Mouse (Mus musculus): Measurements from ENCODE around the gene Tmod4. TPM values are rescaled to one million over a fixed set of nuclear protein-coding genes. Genes with fewer than 3 reads are reported as not detected.

Gene Tmod4
- polyA plus RNA-seq, 1 experiment from 2014 or later, result 1.2 TPM

DNA sequence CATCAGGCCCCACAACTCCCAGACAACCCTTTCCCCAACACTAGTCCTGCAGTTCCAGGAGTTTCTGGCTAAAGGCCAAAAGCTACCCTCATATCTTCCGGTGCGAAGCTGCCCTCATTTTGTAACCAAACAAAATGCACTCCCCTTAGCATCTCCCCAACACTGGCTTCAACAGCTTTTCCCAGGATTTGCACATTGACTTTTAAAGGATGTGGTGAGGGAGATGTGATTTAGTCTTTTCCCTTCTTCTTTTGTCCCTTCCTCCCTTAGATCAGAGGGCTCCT lies 38.0 kb downstream of the Tmod4 start:
- no peak for ATAC-seq (ENCODE audit: low read depth)
- no peak overlapping the region for H3K4me3 ChIP-seq (ENCODE audit: low read depth, low read length)
- no peaks in the 10 kb centered on the region for H3K36me3 ChIP-seq (ENCODE audit: control insufficient read depth, insufficient read depth)
- H3K9ac ChIP-seq (ENCODE audit: low read depth, low read length), result no peak overlapping the region
- no peaks in the 10 kb centered on the region for H3K9me3 ChIP-seq (replicated peaks; ENCODE audit: control insufficient read depth, low read length)
- peaks cover 15% of the 10 kb centered on the region for H3K4me1 ChIP-seq (ENCODE audit: control insufficient read depth, low read depth, low read length)
- 64% methylated on average over 2 of the region's 2 CpGs for WGBS (ENCODE audit: insufficient replicate concordance)
- H3K27ac ChIP-seq (ENCODE audit: low read length), result no peak overlapping the region
- no peak overlapping the region for H3K4me2 ChIP-seq (ENCODE audit: low read depth, low read length)
- peaks cover 35% of the 10 kb centered on the region for H3K27me3 ChIP-seq (ENCODE audit: control insufficient read depth, insufficient read depth, low read depth, low read length)

DNA sequence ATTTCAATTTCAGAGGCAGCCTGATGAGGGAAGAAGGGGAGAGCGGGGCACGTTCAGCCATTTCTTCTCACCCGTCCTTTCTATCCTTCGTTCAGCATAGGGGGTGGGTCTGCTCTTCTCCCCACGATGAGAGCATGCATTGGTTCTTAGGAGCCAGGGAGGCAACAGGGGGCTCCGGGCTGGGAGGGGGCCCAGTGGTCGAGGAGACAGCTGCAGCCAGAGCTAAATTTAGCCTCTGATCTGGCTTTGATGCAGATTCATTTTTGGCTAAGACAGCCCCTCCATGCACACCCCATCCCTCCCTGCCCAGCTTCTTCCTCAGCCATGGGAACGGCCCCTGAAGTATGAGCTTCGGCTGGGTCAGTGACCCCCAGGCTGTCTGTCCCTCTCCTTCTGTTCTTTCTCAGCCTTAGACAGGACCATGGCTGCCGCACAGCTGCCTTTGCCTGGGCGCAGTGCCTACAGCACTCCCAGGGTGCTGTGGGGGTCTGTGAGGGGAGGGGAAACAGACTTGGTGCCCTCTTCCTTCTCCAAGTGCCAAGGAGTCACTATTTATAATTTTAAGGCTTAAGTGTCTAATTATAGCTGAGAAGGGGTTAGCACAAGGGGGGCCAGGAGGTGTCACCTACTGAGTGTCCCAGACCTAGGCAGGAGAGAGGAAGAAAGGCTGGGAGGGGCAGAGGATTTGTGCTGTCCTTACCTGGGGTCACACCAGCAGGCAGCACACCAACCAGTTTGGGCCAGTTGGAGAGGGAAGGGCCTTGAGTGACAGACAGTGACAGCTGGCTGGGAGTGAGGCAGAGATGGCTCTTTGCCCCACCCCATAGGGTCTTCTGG lies 39.4 kb downstream of the Tmod4 start:
- no peak overlapping the region for H3K27ac ChIP-seq (ENCODE audit: low read length)
- H3K36me3 ChIP-seq (ENCODE audit: control insufficient read depth, insufficient read depth), result no peaks in the 10 kb centered on the region
- H3K27me3 ChIP-seq (ENCODE audit: control insufficient read depth, insufficient read depth, low read depth, low read length), result peaks cover 39% of the 10 kb centered on the region
- ATAC-seq (ENCODE audit: low read depth), result no peak
- no peak overlapping the region for H3K4me2 ChIP-seq (ENCODE audit: low read depth, low read length)
- no peaks in the 10 kb centered on the region for H3K9me3 ChIP-seq (replicated peaks; ENCODE audit: control insufficient read depth, low read length)
- H3K4me1 ChIP-seq (ENCODE audit: control insufficient read depth, low read depth, low read length), result peaks cover 15% of the 10 kb centered on the region
- H3K4me3 ChIP-seq (ENCODE audit: low read depth, low read length), result no peak overlapping the region
- H3K9ac ChIP-seq (ENCODE audit: low read depth, low read length), result no peak overlapping the region
- WGBS (ENCODE audit: insufficient replicate concordance), result 62% methylated on average over 11 of the region's 11 CpGs

DNA sequence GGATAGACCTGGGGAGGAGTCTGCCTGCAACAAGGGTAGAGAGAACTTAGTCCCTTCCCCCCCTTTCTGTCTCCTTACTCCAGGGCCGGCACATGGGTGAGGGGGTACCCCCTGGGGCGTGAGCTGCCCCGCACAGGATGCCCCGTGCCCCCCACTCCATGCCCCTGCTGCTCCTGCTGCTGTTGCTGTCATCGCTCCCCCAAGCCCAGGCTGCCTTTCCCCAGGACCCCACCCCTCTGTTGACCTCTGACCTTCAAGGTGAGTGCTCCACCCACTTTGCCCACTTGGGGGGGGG lies 39.9 kb downstream of the Tmod4 start:
- Histone ChIP-seq H3K4me2 (ENCODE audit: low read depth, low read length) (no peak overlapping the region), H3K27ac (ENCODE audit: low read length) (no peak overlapping the region), H3K9ac (ENCODE audit: low read depth, low read length) (no peak overlapping the region), H3K27me3 (ENCODE audit: control insufficient read depth, insufficient read depth, low read depth, low read length) (peaks cover 42% of the 10 kb centered on the region), H3K36me3 (ENCODE audit: control insufficient read depth, insufficient read depth) (no peaks in the 10 kb centered on the region), H3K4me1 (ENCODE audit: control insufficient read depth, low read depth, low read length) (peaks cover 15% of the 10 kb centered on the region), H3K9me3 (replicated peaks; ENCODE audit: control insufficient read depth, low read length) (no peaks in the 10 kb centered on the region), H3K4me3 (ENCODE audit: low read depth, low read length) (no peak overlapping the region)
- no peak for ATAC-seq (ENCODE audit: low read depth)
- 58% methylated on average over 5 of the region's 5 CpGs for WGBS (ENCODE audit: insufficient replicate concordance)

DNA sequence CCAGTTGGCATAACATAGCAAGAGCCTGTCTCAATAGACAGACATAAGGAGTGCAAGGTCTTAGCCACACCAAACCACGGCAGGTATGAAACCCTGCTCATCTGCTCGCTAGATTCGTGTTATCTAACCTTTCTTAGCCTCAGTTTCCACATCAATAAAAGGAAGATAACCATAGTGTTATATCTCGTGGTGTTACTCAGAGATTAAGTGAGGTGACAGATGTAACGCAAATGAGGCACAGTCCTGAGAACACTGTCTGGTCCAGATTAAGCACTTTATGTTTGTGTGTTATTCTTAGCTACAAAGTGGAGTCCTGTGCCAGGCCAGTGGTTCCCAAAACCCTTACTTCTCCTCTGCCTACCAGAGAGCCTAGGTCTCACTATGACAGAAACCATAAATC lies 40.6 kb downstream of the Tmod4 start:
- Histone ChIP-seq H3K27ac (ENCODE audit: low read length) (no peak overlapping the region), H3K9ac (ENCODE audit: low read depth, low read length) (no peak overlapping the region), H3K4me1 (ENCODE audit: control insufficient read depth, low read depth, low read length) (peaks cover 9% of the 10 kb centered on the region), H3K4me3 (ENCODE audit: low read depth, low read length) (no peak overlapping the region), H3K27me3 (ENCODE audit: control insufficient read depth, insufficient read depth, low read depth, low read length) (peaks cover 45% of the 10 kb centered on the region), H3K4me2 (ENCODE audit: low read depth, low read length) (no peak overlapping the region), H3K9me3 (replicated peaks; ENCODE audit: control insufficient read depth, low read length) (no peaks in the 10 kb centered on the region), H3K36me3 (ENCODE audit: control insufficient read depth, insufficient read depth) (no peaks in the 10 kb centered on the region)
- 22% methylated on average over 5 of the region's 5 CpGs for WGBS (ENCODE audit: insufficient replicate concordance)
- ATAC-seq (ENCODE audit: low read depth), result no peak

DNA sequence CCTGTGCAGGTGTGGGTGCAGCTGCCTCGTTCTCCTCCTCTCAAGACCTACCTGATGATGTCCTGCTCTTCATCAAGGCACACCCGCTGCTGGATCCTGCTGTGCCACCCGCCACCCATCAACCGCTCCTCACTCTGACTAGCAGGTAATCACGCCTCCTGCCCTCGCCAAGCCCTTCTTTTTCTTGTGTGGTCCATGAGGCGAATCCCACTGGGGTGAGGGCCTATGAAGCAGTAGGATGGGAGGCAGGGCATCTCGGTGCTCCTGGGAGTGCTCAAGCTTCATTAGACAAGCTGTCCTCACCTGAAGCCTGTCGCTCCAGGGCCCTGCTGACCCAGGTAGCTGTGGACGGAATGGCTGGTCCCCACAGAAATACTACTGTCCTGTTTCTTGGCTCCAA lies 45.7 kb downstream of the Tmod4 start:
- H3K27me3 ChIP-seq (ENCODE audit: control insufficient read depth, insufficient read depth, low read depth, low read length), result peaks cover 58% of the 10 kb centered on the region
- no peak overlapping the region for H3K9ac ChIP-seq (ENCODE audit: low read depth, low read length)
- no peak for ATAC-seq (ENCODE audit: low read depth)
- no peaks in the 10 kb centered on the region for H3K9me3 ChIP-seq (replicated peaks; ENCODE audit: control insufficient read depth, low read length)
- H3K36me3 ChIP-seq (ENCODE audit: control insufficient read depth, insufficient read depth), result no peaks in the 10 kb centered on the region
- H3K4me3 ChIP-seq (ENCODE audit: low read depth, low read length), result no peak overlapping the region
- no peak overlapping the region for H3K4me2 ChIP-seq (ENCODE audit: low read depth, low read length)
- peaks cover 7% of the 10 kb centered on the region for H3K4me1 ChIP-seq (ENCODE audit: control insufficient read depth, low read depth, low read length)
- WGBS (ENCODE audit: insufficient replicate concordance), result 75% methylated on average over 10 of the region's 10 CpGs
- no peak overlapping the region for H3K27ac ChIP-seq (ENCODE audit: low read length)

DNA sequence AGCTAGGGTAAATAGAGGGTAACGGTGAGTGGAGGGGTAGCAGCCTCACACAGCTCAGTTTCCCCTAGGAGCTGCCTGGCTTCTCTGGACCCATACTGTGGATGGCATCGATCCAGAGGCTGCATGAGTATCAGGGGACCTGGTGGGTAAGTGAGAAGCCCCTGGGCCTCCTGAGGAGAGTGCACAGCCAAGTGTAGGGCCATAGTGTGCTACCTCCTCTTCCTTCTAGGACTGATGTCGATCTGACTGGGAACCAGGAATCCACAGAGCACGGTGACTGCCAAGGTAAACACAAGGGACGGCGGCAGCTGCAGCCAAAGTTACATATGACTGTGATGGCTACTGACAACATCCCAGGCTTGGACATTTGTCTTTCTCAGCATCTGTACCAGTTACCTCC lies 46.8 kb downstream of the Tmod4 start:
- Histone ChIP-seq H3K36me3 (ENCODE audit: control insufficient read depth, insufficient read depth) (no peaks in the 10 kb centered on the region), H3K4me2 (ENCODE audit: low read depth, low read length) (no peak overlapping the region), H3K9ac (ENCODE audit: low read depth, low read length) (no peak overlapping the region), H3K4me1 (ENCODE audit: control insufficient read depth, low read depth, low read length) (peaks cover 7% of the 10 kb centered on the region), H3K9me3 (replicated peaks; ENCODE audit: control insufficient read depth, low read length) (no peaks in the 10 kb centered on the region), H3K27ac (ENCODE audit: low read length) (no peak overlapping the region), H3K4me3 (ENCODE audit: low read depth, low read length) (no peak overlapping the region), H3K27me3 (ENCODE audit: control insufficient read depth, insufficient read depth, low read depth, low read length) (peaks cover 61% of the 10 kb centered on the region)
- ATAC-seq (ENCODE audit: low read depth), result no peak
- 76% methylated on average over 6 of the region's 6 CpGs for WGBS (ENCODE audit: insufficient replicate concordance)

DNA sequence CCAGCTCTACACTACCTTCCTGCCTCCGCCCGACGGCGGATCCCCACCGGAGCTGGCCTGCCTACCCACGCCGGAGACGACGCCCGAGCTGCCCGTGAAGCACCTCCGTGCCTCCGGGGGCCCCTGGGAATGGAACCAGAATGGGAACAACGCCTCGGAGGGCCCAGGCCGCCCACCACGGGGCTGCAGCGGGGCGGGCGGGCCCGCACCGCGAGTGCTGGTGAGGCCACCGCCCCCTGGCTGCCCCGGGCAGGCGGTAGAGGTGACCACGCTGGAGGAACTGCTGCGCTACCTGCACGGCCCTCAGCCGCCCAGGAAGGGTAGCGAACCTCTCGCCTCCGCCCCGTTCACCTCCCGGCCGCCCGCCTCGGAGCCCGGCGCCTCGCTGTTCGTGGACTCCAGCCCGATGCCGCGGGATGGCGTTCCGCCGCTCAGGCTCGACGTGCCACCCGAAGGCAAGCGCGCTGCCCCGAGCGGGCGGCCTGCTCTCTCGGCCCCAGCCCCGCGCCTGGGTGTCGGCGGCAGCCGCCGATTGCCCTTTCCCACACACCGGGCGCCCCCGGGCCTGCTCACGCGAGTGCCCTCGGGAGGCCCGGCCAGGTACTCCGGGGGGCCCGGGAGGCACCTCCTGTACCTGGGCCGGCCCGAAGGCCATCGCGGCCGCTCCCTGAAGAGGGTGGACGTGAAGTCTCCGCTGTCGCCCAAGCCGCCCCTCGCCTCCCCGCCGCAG lies 48.4 kb downstream of the Tmod4 start:
- peak overlapping the region; percentile 38; the same call in 1 of the 2 replicates for H3K4me3 ChIP-seq (ENCODE audit: low read depth, low read length)
- no peak for ATAC-seq (ENCODE audit: low read depth)
- H3K27me3 ChIP-seq (ENCODE audit: control insufficient read depth, insufficient read depth, low read depth, low read length), result peaks cover 55% of the 10 kb centered on the region
- H3K9ac ChIP-seq (ENCODE audit: low read depth, low read length), result no peak overlapping the region
- 15% methylated on average over 83 of the region's 84 CpGs for WGBS (ENCODE audit: insufficient replicate concordance)
- H3K9me3 ChIP-seq (replicated peaks; ENCODE audit: control insufficient read depth, low read length), result no peaks in the 10 kb centered on the region
- H3K27ac ChIP-seq (ENCODE audit: low read length), result no peak overlapping the region
- H3K4me1 ChIP-seq (ENCODE audit: control insufficient read depth, low read depth, low read length), result peaks cover 7% of the 10 kb centered on the region
- H3K4me2 ChIP-seq (ENCODE audit: low read depth, low read length), result peak overlapping the region; percentile 60
- H3K36me3 ChIP-seq (ENCODE audit: control insufficient read depth, insufficient read depth), result no peaks in the 10 kb centered on the region

DNA sequence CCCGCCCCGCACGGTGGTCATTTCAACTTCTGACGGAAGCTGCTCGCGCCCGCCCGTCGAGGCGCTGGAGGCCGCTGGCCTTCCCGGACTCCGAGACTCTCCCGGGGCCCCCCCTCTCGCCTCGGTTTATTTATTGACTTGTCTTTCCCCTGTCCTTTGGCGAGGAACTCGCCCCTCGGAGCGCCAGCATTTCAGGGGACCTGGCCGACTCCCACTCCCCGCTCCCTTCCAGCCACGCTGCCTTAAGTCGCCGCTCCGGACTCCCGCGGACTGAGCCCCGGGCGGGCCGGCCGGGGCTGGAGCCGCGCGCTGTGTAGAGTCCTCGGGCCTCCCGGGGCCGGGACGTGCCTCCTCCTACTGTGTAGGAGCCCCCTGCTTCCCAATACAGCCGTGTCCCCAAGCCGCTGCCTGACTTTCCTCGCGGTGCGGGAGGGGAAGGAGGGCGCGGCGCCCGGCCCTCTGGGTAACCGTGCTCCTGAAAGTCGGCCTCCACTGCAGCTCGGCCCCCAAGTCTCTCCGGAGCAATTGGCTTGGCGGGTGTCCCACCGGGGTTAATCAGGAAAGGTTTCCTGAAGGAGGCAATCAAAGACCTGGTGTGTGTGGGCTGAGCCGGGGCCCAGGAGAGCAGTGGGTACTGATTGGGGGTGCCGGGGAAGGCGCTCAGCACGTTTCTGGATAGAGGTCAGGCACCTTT lies 49.1 kb downstream of the Tmod4 start:
- H3K4me3 ChIP-seq (ENCODE audit: low read depth, low read length), result peak overlapping the region; percentile 38
- ATAC-seq (ENCODE audit: low read depth), result no peak
- no peaks in the 10 kb centered on the region for H3K9me3 ChIP-seq (replicated peaks; ENCODE audit: control insufficient read depth, low read length)
- WGBS (ENCODE audit: insufficient replicate concordance), result 3% methylated on average over 58 of the region's 58 CpGs
- H3K9ac ChIP-seq (ENCODE audit: low read depth, low read length), result peak overlapping the region; percentile 20; the same call in 1 of the 2 replicates
- H3K27me3 ChIP-seq (ENCODE audit: control insufficient read depth, insufficient read depth, low read depth, low read length), result peaks cover 55% of the 10 kb centered on the region
- no peaks in the 10 kb centered on the region for H3K36me3 ChIP-seq (ENCODE audit: control insufficient read depth, insufficient read depth)
- peak overlapping the region; percentile 60 for H3K4me2 ChIP-seq (ENCODE audit: low read depth, low read length)
- peaks cover 7% of the 10 kb centered on the region for H3K4me1 ChIP-seq (ENCODE audit: control insufficient read depth, low read depth, low read length)
- H3K27ac ChIP-seq (ENCODE audit: low read length), result no peak overlapping the region
